Mouse (Mus musculus) midbrain, embryonic 13.5 days (tissue): ENCODE data around the gene Grxcr1. TPM values are rescaled to one million over a fixed set of nuclear protein-coding genes. Genes with fewer than 3 reads are reported as not detected.

ENCODE experiments used
- ATAC-seq: fragments of 200-750 bp; cut with Nextera tagmentation; 2 replicates; pipeline ENCODE4 v1.8.0; 2017; ENCODE audit warnings: mild to moderate bottlenecking, moderate TSS enrichment, moderate library complexity
- H3K27ac ChIP-seq: fragments of 300-500 bp; sonication (generic); 2 replicates; pipeline ENCODE4 v1.5.1; 2015; ENCODE audit warnings: inconsistent platforms, mild to moderate bottlenecking, moderate library complexity
- H3K27me3 ChIP-seq: fragments of 300-500 bp; sonication (generic); 2 replicates; pipeline ENCODE4 v1.6.1; 2015; ENCODE audit warnings: mild to moderate bottlenecking, inconsistent platforms
- H3K36me3 ChIP-seq: fragments of 300-500 bp; sonication (generic); 2 replicates; pipeline ENCODE4 v1.6.1; 2015; ENCODE audit warnings: mild to moderate bottlenecking, inconsistent platforms
- H3K4me1 ChIP-seq: fragments of 300-500 bp; sonication (generic); replicated peaks from 2 replicates; pipeline ENCODE4 v1.6.1; 2015; ENCODE audit warnings: inconsistent platforms
- H3K4me2 ChIP-seq: fragments of 300-500 bp; sonication (generic); replicated peaks from 2 replicates; pipeline ENCODE4 v1.6.1; 2015; ENCODE audit warnings: moderate library complexity, mild to moderate bottlenecking, inconsistent platforms
- H3K4me3 ChIP-seq: fragments of 300-500 bp; sonication (generic); replicated peaks from 2 replicates; pipeline ENCODE4 v1.5.1; 2015; ENCODE audit warnings: mild to moderate bottlenecking, inconsistent platforms
- H3K9ac ChIP-seq: fragments of 300-500 bp; sonication (generic); replicated peaks from 2 replicates; pipeline ENCODE4 v1.6.1; 2015; ENCODE audit warnings: mild to moderate bottlenecking, inconsistent platforms
- H3K9me3 ChIP-seq: fragments of 300-500 bp; sonication (generic); 2 replicates; pipeline ENCODE4 v1.6.1; 2016; ENCODE audit warnings: mild to moderate bottlenecking, inconsistent platforms
- WGBS: fragments of 180-500 bp; shearing (Covaris S2); methylation state at CpG from one replicate; pipeline ENCODE4 v1.1.7; 2015; 5-methylcytosine and 5-hydroxymethylcytosine counted together
- polyA plus RNA-seq: library from polyadenylated mRNA; unstranded; fragments of >200 nt; fragmentation: Nextera tagmentation; extraction: Ambion mirVana; gene quantifications from 2 replicates; pipeline ENCODE4 v1.2.1, GENCODE M21; 2015

The Grxcr1 gene
- polyA plus RNA-seq, 1 experiment from 2014 or later, result not detected

GRCm38 (mm10) chr5:68165954-68166353 is 134.3 kb downstream of the Grxcr1 start:
- H3K27me3 ChIP-seq, result no peaks in the 10 kb centered on the region
- H3K4me3 ChIP-seq, result no peak overlapping the region
- no peaks in the 10 kb centered on the region for H3K9me3 ChIP-seq
- H3K27ac ChIP-seq, result no peak overlapping the region
- no peak overlapping the region for H3K9ac ChIP-seq
- no peaks in the 10 kb centered on the region for H3K36me3 ChIP-seq
- no peak for ATAC-seq
- H3K4me2 ChIP-seq, result no peak overlapping the region
- WGBS, result 91% methylated on average over 7 of the region's 7 CpGs
- H3K4me1 ChIP-seq, result no peaks in the 10 kb centered on the region

Other genes starting within 250 kb of the Grxcr1 start
- 36.4 and 38.5 TPM in 2 replicates for gene Atp8a1, start 184.4 kb upstream of the Grxcr1 start, polyA plus RNA-seq
- gene Gm5108, start 90.2 kb upstream of the Grxcr1 start, polyA plus RNA-seq, result not detected in 2 replicates
- not detected in 2 replicates for gene Gm21905, start 85.4 kb upstream of the Grxcr1 start, polyA plus RNA-seq